Mouse (Mus musculus): ENCODE results near the gene Vgf. TPM values are rescaled to one million over a fixed set of nuclear protein-coding genes. Genes with fewer than 3 reads are reported as not detected.

Gene Vgf
- polyA plus RNA-seq, 1 experiment: not detected

GRCm38 (mm10) chr5:137029273-137029585 lies 3.0 kb downstream of the Vgf start:
- Histone ChIP-seq H3K4me3 (ENCODE audit: insufficient read depth, low read length) (peak overlapping the region; percentile 51; the same call in 1 of the 2 replicates), H3K4me1 (ENCODE audit: control insufficient read depth, insufficient read depth, low read length) (peaks cover 16% of the 10 kb centered on the region), H3K27ac (ENCODE audit: insufficient read depth, low read depth, low read length) (no peak overlapping the region)
- TF ChIP-seq CTCF (IDR thresholded peaks at IDR 0.05; ENCODE audit: low read depth, low read length) (no peak), POLR2A (IDR thresholded peaks at IDR 0.05; ENCODE audit: borderline replicate concordance, low read depth, low read length) (no peak)

GRCm38 (mm10) chr5:137029643-137030415 lies 3.6 kb downstream of the Vgf start:
- no peak overlapping the region for H3K27ac ChIP-seq (ENCODE audit: insufficient read depth, low read depth, low read length)
- H3K4me1 ChIP-seq (ENCODE audit: control insufficient read depth, insufficient read depth, low read length): peaks cover 16% of the 10 kb centered on the region
- H3K4me3 ChIP-seq (ENCODE audit: insufficient read depth, low read length): peak overlapping the region; percentile 51
- no peak for TF ChIP-seq CTCF (IDR thresholded peaks at IDR 0.05; ENCODE audit: low read depth, low read length)
- no peak for TF ChIP-seq POLR2A (IDR thresholded peaks at IDR 0.05; ENCODE audit: borderline replicate concordance, low read depth, low read length)

- Histone ChIP-seq H3K4me3 (ENCODE audit: insufficient read depth, low read length) (no peak overlapping the region), H3K4me1 (ENCODE audit: control insufficient read depth, insufficient read depth, low read length) (peaks cover 16% of the 10 kb centered on the region)
Observed at GRCm38 (mm10) chr5:137030416-137030810, 4.2 kb downstream of the Vgf start.

GRCm38 (mm10) chr5:137031076-137032032 lies 5.2 kb downstream of the Vgf start:
- TF ChIP-seq CTCF (IDR thresholded peaks at IDR 0.05; ENCODE audit: low read depth, low read length): no peak
- TF ChIP-seq POLR2A (IDR thresholded peaks at IDR 0.05; ENCODE audit: borderline replicate concordance, low read depth, low read length): no peak
- peak overlapping the region; percentile 64 for H3K4me3 ChIP-seq (ENCODE audit: insufficient read depth, low read length)
- H3K4me1 ChIP-seq (ENCODE audit: control insufficient read depth, insufficient read depth, low read length): peaks cover 16% of the 10 kb centered on the region

More at GRCm38 (mm10) chr5:137030416-137030810, 4.2 kb downstream of the Vgf start:
- no peak overlapping the region for H3K27ac ChIP-seq (ENCODE audit: insufficient read depth, low read depth, low read length)
- no peak for TF ChIP-seq POLR2A (IDR thresholded peaks at IDR 0.05; ENCODE audit: borderline replicate concordance, low read depth, low read length)
- no peak for TF ChIP-seq CTCF (IDR thresholded peaks at IDR 0.05; ENCODE audit: low read depth, low read length)

GRCm38 (mm10) chr5:137032033-137032421 lies 5.8 kb downstream of the Vgf start:
- no peak for TF ChIP-seq CTCF (IDR thresholded peaks at IDR 0.05; ENCODE audit: low read depth, low read length)
- no peak for TF ChIP-seq POLR2A (IDR thresholded peaks at IDR 0.05; ENCODE audit: borderline replicate concordance, low read depth, low read length)
- H3K4me1 ChIP-seq (ENCODE audit: control insufficient read depth, insufficient read depth, low read length): peaks cover 16% of the 10 kb centered on the region
- no peak overlapping the region for H3K27ac ChIP-seq (ENCODE audit: insufficient read depth, low read depth, low read length)
- H3K4me3 ChIP-seq (ENCODE audit: insufficient read depth, low read length): peak overlapping the region; percentile 64

More at GRCm38 (mm10) chr5:137031076-137032032, 5.2 kb downstream of the Vgf start:
- H3K27ac ChIP-seq (ENCODE audit: insufficient read depth, low read depth, low read length): no peak overlapping the region

- TF ChIP-seq POLR2A (IDR thresholded peaks at IDR 0.05; ENCODE audit: borderline replicate concordance, low read depth, low read length) (no peak), CTCF (IDR thresholded peaks at IDR 0.05; ENCODE audit: low read depth, low read length) (no peak)
- H3K4me1 ChIP-seq (ENCODE audit: control insufficient read depth, insufficient read depth, low read length): peaks cover 16% of the 10 kb centered on the region
- H3K4me3 ChIP-seq (ENCODE audit: insufficient read depth, low read length): peak overlapping the region; percentile 64
- H3K27ac ChIP-seq (ENCODE audit: insufficient read depth, low read depth, low read length): peak overlapping the region; percentile 10; the same call in 1 of the 2 replicates
Observed at GRCm38 (mm10) chr5:137032641-137033074, 6.5 kb downstream of the Vgf start.

GRCm38 (mm10) chr5:137036211-137036610 lies 10.0 kb downstream of the Vgf start:
- no peak overlapping the region for H3K27ac ChIP-seq (ENCODE audit: insufficient read depth, low read depth, low read length)
- H3K4me3 ChIP-seq (ENCODE audit: insufficient read depth, low read length): no peak overlapping the region
- TF ChIP-seq CTCF (IDR thresholded peaks at IDR 0.05; ENCODE audit: low read depth, low read length) (no peak), POLR2A (IDR thresholded peaks at IDR 0.05; ENCODE audit: borderline replicate concordance, low read depth, low read length) (no peak)
- H3K4me1 ChIP-seq (ENCODE audit: control insufficient read depth, insufficient read depth, low read length): peaks cover 11% of the 10 kb centered on the region

GRCm38 (mm10) chr5:137039453-137039852 lies 13.3 kb downstream of the Vgf start:
- Histone ChIP-seq H3K4me3 (ENCODE audit: insufficient read depth, low read length) (no peak overlapping the region), H3K27ac (ENCODE audit: insufficient read depth, low read depth, low read length) (no peak overlapping the region), H3K4me1 (ENCODE audit: control insufficient read depth, insufficient read depth, low read length) (no peaks in the 10 kb centered on the region)
- TF ChIP-seq POLR2A (IDR thresholded peaks at IDR 0.05; ENCODE audit: borderline replicate concordance, low read depth, low read length): no peak
- TF ChIP-seq CTCF (IDR thresholded peaks at IDR 0.05; ENCODE audit: low read depth, low read length): no peak

- no peak for TF ChIP-seq CTCF (IDR thresholded peaks at IDR 0.05; ENCODE audit: low read depth, low read length)
- no peak for TF ChIP-seq POLR2A (IDR thresholded peaks at IDR 0.05; ENCODE audit: borderline replicate concordance, low read depth, low read length)
- no peak overlapping the region for H3K4me3 ChIP-seq (ENCODE audit: insufficient read depth, low read length)
- H3K27ac ChIP-seq (ENCODE audit: insufficient read depth, low read depth, low read length): no peak overlapping the region
- peaks cover 7% of the 10 kb centered on the region for H3K4me1 ChIP-seq (ENCODE audit: control insufficient read depth, insufficient read depth, low read length)
Observed at GRCm38 (mm10) chr5:137041442-137041841, 15.2 kb downstream of the Vgf start.
